Mouse (Mus musculus): Measurements from ENCODE around the gene Itgb2.
A peak's percentile ranks its signal among the peaks of the same experiment; 100 is the strongest.

Itgb2 gene

DNA sequence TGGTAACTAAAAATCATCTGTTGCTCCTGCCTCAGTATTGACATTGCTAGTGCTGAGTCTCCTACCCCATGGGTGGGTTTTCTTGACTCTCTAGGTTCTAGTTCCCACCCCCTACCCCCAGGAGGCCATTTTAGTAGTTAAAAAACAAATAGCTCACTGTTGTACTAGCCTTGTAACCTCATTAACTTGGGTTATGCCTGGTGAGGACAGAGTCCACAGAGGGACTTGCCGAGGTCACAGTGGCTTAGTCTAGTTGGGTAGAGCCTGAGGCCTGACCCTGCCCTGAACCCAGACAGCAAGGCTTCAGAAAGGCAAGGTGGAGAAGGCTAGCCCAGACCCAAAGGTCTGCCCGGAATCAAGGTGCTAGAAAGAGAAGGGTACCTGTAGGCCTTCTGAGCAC lies 58.0 kb downstream of the Itgb2 start:
- DNase-seq (ENCODE audit: low spot score) = no peak

DNA sequence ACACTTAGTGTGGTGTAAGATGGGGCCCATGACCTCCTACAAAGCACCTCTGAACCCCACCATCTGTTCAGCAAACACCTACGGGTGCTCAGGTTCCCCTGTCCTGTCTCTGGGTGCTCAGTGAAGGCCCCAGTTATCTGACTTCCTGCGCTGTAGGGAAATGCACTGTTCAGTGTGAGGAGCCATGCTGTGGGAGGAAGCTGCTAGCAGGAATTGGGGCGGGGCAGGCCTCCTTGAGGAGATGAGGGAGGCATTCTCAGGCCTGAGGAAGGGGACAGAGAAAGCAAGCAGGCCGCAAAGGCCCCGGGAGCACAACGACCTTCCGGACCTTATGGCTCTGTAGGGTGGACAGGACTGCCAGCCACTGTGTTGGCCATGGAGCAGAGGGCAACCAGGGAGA lies 59.1 kb downstream of the Itgb2 start:
- no peak for DNase-seq (ENCODE audit: low spot score)

DNA sequence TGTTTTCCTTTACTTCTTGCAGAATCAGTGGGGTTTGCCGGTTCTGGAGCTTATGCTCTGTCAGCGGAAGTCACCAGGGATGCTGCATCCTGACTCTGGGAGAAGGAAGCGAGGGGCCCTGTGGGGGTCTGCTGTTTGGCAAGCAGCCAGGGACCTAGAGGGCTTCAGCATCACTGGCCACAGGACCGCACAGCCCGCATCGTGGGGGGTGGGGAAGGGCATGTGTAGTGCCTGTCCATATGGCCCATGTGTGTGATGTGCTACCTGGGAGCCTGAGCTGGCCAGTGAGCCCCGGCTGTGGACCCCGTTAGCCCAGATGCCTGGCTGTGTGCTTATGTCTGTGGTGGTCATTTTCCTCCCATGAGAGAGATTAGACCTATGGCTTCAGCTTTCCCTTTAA lies 59.7 kb downstream of the Itgb2 start:
- DNase-seq (ENCODE audit: low spot score) = no peak

DNA sequence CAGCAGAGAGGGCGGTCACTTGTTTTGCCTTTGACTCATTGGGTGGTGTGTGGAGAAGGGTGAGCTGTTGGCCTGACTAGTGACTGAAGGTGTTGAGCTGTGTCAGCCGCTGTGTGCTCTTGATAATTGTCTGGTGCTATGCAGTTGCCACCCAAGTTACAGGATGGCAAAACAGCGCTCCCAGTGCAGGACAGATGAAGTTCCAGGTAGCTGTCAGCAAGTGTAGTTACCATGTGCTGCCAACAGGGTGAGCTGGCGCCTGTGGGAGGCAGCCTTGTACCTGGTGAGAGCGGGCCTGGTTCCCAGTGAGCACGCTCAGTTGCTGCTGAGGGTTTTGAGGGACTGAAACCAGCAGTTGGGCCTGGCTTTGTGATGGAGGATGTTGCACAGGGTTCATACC lies 60.8 kb downstream of the Itgb2 start:
- peak; percentile 66 for DNase-seq (ENCODE audit: low spot score)

DNA sequence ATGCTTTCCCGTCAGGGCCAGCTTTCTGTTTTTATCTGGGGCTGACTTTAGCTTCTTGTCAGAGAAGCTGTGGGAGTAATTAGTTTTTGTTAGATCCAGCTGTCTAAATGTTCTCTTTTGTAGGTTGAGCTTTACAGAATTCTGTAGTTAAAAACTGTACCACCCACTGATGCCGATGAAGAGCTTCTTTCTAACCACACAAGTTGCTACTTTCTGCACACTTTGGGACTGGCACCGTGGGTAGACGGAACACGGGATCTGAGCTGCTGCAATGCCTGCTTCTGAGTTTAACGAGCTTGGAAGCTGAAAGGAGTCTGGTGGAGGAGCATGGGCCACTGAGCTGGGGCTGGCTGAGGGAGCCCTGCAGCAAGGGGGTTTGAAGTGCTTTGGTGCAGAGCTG lies 61.5 kb downstream of the Itgb2 start:
- no peak for DNase-seq (ENCODE audit: low spot score)

DNA sequence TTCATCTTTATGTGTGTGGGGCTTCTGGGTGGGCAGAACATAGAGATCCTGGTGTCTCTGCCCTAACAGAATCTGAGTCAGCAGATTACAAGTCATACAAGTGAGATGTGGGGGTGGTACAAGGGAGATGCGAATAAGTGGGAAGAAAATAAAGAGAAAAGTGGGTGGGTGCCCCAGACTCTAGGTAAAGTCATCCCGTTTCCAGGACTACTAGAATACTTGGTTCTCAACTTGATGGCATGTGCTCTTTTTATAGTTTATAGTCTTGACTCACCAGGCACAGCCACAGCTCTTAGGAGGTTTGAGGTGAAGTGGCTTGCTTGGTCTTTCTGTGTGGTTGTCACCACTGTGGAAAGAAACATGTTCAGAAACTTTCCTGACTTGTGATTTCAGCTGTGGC lies 66.0 kb downstream of the Itgb2 start:
- DNase-seq (ENCODE audit: low spot score) = no peak

DNA sequence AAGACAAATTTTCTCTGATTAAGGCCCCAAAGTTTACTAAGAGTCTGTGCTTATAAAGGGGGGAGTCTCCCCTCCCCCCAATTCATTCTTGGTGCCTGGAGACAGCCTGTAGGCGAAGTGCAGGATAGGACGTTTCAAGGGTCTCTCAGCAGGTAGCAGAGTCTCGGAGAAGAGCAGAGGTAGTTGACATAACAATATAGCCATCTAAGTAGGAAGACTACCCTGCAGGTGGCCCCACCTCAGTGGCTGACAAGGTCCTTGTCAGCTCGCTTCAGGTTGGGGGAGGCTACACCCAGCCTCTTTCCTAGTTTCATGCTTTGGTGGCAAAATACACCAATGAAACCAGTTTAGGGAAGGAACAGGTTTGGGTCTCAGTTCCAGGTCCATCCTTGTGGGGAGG lies 73.0 kb downstream of the Itgb2 start:
- DNase-seq (ENCODE audit: low spot score) = no peak

DNA sequence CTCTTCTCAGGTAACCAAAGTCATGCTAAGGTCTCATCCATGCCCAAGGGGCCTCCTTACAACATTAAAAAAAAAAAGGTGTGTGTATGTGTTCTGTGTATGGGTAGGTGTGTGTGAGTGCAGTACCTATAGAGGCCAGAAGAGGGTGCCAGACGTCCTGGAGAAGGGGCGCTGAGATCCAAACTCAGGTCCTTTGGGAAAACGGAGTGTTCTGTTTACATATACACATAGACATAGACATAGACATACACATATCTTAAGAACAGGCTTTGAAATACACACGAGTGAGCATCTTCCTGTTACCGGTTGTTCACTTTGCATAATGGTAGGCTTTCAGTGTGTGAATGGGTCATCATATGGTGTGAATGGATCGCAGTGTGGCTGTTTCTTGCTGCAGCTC lies 74.1 kb downstream of the Itgb2 start:
- no peak for DNase-seq (ENCODE audit: low spot score)

DNA sequence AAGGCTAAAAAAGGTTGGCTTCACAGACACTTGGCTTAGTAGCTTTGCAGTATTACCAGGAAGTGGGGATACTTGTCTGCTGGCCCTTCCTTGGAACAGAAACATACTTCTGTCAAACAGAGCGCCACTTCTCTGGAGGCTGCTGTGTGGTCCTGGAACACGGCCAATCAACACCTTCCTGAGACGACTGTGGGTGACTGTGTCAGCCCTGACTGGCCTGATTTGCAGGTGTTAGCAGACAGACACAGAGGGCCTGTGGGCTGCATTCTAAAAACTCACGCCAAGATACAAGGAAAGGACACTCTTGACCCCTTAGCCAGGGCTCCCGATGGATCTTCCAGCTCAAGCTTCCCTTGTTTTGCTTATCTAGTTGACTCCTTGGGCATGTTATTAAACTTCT lies 74.9 kb downstream of the Itgb2 start:
- no peak for DNase-seq (ENCODE audit: low spot score)

DNA sequence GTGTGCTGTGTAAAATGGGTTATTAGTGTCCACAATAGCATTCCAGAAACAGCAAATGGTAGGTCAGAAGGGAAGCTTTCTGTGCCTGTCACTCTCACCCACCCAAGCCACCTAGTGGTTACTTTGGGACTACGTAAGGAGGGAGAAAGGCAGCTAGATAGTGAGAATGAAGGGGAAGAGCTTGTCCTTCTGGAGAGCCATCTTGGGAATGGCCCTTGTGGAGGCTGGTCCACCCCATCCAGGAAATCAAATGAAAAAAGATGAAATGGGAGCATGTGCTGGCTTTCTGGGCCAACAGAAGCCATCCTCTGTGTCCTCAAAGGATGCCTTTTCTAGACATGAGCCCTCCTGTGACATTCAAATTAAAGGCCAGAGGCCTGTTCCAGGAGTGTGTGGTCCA lies 75.3 kb downstream of the Itgb2 start:
- DNase-seq (ENCODE audit: low spot score) = no peak

DNA sequence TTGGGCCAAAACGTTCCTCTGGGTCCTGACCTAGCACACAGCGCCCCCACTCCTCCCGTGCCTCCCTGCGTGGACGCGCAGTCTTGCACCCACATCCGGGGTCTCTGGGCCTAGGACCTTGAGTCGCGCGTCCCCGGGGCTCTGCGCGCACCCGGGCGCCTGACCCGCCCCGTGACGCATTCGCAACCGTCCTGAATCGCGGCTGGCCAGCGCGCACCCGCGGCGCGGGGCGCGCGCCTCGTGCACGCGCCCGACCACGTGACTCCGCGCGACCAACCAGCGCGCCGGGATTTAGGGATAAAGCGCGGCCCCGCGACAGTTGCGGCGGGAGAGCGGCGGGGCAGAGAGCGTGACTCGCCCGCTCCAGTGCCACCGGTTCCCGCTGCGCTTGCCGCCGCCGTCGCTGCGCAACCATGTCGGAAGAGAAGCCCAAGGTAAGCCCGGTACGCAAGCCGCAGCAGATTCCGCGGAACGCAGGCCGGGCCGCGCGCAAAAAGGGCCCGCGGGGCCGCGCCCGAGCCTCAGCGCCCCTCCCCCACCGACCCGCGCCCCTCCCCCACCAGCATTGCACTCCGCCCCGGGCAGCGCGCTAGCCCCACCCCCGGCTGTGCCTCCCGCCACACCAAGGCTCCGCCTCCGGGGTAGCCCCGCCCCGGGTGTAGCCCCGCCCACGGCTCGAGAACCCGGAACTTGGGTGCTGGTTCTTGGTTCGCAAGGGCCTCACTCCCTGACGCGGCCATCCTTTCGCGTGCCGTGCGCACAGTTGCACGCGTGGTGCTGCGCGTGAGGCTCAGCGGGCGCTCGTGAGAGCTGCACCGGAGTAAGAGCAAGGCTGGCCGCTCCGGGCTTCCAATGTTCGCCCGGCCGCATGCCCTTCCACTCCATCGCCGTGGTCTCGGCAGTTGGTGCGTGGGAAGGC lies 76.1 kb downstream of the Itgb2 start, which contains the start of the genes Sumo3 and Gm49325:
Gene Sumo3, plus strand, starts transcription at position 190 of the 919 bp plus-strand sequence.
Gene Gm49325, plus strand, starts transcription at position 290 of the 919 bp plus-strand sequence.
- peak; percentile 99 for DNase-seq (ENCODE audit: low spot score)

DNA sequence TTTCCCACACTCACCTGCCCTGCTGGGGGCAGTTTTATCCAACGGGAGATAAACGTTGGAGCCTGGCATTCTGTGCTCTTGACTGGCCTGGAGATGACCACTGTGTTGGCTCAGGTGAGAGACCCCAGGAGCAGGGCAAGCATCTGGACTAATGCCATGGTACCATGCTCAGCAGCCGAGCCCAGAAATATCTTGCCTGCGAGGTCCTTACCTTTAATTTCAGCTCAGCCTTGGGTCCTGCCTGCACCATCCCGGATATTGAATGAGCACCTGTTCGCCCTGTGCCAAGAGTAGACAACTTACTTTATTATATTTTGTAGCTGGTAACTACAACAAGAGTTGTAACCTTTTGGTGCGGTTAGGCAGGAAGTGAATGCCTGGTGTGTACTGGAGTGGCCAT lies 76.8 kb downstream of the Itgb2 start:
- DNase-seq (ENCODE audit: low spot score) = no peak

DNA sequence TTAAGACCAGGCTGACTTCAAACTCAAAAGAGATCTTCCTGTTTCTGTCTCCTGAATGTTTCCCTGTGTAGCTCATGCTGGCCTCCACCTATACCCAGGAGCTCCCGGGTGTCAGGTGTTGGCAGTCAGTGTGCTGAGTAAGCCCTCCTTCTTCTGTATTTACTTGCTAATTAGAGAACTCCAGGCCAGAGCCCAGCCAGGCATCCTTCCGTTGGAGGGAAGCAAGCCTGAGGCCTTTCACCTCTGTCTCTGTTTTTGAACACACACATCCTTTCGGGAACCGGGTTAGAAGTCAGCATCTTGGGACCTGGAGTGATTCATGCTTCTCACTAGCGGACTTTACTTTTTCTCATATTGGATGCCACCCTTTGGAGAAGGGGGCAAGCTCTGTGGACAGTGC lies 77.4 kb downstream of the Itgb2 start:
- no peak for DNase-seq (ENCODE audit: low spot score)

DNA sequence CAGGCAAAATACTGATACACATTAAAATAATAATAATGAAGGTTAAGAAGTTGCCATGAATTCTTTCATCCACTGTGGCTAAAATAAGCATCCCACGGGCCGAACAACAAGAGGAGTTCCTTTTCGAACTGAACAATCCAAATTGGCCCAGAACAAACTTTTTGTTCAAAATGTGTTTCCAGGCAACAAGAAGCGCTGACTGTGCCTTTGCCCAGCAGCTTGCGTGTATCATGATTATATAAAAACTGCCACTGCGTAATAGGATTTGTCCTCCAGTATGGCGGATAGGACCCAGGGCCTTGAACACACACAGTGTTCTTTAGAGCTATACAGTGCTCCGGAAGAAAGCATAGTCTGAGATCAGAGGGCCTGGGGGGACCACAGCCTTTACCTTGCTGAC lies 78.5 kb downstream of the Itgb2 start:
- DNase-seq (ENCODE audit: low spot score) = no peak

DNA sequence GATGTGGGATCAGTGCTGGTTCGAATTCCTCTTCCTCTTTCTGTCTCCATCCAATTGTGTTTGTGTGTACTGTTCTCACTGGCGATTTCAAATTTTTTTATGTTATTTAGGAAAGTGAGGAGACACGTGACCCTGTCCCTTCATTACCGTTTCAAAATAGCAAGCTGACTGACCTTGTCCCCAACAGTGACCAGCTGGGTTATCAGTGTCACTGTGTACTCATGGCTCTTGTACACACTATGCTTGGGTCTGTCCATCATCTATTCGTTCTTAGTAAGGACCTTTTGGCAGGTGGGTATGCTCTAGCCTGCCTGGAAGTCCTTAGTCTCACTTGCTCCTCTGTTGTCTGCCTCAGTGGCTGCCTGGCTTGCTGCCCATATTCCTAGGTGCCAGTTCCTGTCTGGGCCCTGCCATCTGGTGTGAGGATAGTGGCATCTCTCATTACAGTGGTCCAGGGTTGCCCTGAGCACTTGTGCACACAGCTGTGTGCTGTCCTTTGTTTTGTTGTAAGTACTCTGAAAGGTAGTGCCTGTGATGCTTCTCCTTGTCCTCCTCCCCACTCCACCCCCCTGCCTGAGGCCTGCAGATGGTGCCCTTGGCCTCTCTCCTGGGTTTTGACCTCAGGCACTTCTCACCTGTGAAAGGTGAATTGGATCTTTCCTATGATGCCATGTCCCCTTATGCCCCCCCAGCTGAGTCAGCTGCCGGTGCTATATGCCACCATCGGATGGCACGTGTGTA lies 80.3 kb downstream of the Itgb2 start:
- no peak for DNase-seq (ENCODE audit: low spot score)

DNA sequence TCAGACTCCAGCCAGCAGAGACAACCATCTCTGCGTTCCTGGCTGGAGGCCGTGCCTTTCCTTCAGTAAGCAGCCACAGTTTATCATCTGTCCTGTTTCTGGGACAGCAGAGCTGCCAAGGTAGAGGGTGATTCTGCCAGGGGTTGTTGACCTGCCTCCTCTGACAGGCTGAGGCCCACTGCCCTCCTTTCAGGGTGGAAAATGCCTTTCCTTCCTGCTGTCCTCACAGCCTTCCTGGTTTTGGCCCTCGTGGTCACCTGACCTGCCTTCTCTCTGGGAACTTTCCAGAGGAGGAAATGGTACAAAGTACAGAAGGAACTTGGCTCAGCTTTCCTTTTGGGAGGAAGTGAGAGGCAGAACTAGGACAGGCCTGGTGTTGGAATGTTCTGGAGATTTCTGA lies 83.4 kb downstream of the Itgb2 start:
- DNase-seq (ENCODE audit: low spot score) = peak; percentile 37
